Mouse (Mus musculus): ENCODE data around the gene Itsn1. TPM values are rescaled to one million over a fixed set of nuclear protein-coding genes. Genes with fewer than 3 reads are reported as not detected.
A peak's percentile ranks its signal among the peaks of the same experiment; 100 is the strongest.

Itsn1 gene
- total RNA-seq (2014; rRNA removed) (65.1 and 69.5 TPM in 2 replicates), polyA plus RNA-seq (2015; fragmentation: Nextera tagmentation; extraction: Ambion mirVana) (33.6 and 34.8 TPM in 2 replicates)

DNA sequence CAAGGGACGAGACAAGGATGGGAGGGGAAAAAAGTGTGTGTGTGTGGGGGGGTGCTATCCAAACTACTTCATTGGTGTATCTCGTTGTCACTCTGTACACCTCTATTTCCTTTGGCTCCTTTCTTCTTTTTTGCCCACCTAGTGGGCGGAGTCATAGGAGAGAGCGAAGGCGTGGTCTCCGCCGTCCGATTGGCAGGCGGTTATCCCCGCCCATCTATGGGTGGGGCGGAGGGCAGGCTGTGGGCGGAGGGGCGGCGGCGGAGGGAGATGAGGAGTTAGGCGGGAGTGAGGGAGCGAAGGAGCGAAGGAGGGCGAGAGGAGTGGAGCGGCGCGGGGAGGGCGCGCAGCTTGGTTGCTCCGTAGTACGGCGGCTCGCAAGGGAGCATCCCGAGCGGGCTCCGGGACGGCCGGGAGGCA is at the start of gene Itsn1:
Gene Itsn1 (plus strand): TSS at position 216 of the 417 bp plus-strand sequence.
- H3K9ac ChIP-seq (replicated peaks; ENCODE audit: low read length) = peak within 1 kb of the TSS; percentile 83
- DNase-seq (ENCODE audit: low spot score) = peak; percentile 99
- peak; percentile 30 for TF ChIP-seq CTCF (IDR thresholded peaks at IDR 0.05; ENCODE audit: low read depth)

DNA sequence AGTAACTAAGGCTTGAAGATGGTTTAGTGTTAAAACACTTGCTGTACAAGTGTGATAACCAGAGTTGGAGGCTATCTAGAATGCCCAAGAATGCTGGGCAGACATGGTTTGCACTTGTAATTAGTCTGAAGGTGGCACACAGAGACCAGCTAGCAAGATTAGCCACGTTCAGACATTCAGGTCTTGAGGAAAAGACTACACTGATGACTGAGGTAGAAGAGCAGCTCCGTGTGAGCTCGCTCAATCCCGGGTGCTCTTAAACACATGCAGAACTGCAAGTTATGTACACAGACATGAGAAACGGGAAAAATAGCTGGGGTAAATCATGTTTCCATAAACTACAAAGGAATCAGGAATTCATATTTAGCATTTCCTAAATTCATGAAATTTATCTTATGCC is 48.4 kb upstream of the Itsn1 start:
- no peak for DNase-seq (ENCODE audit: low spot score)
- H3K4me1 ChIP-seq (ENCODE audit: insufficient read depth, low read length) = no peaks in the 10 kb centered on the region
- H3K9me3 ChIP-seq (ENCODE audit: low read length) = no peaks in the 10 kb centered on the region
- H3K4me3 ChIP-seq (ENCODE audit: low read length) = no peak overlapping the region
- ATAC-seq = no peak
- WGBS = 83% methylated on average over 5 of the region's 5 CpGs
- H3K27me3 ChIP-seq (ENCODE audit: insufficient read depth, low read length) = no peaks in the 10 kb centered on the region
- no peak overlapping the region for H3K27ac ChIP-seq
- H3K9ac ChIP-seq (replicated peaks; ENCODE audit: low read length) = no peak overlapping the region
- no peak overlapping the region for H3K4me2 ChIP-seq (ENCODE audit: low read depth, low read length)
- TF ChIP-seq CTCF (IDR thresholded peaks at IDR 0.05; ENCODE audit: low read depth) = no peak
- peaks cover 54% of the 10 kb centered on the region for H3K36me3 ChIP-seq (ENCODE audit: insufficient read depth, low read length)

More for the DNA sequence above, at the start of gene Itsn1:
- Histone ChIP-seq H3K27me3 (ENCODE audit: insufficient read depth, low read length) (no peaks in the 10 kb centered on the region), H3K4me1 (ENCODE audit: insufficient read depth, low read length) (peaks cover 3% of the 10 kb centered on the region; the same call in 1 of the 2 replicates), H3K4me2 (ENCODE audit: low read depth, low read length) (peak within 1 kb of the TSS; percentile 72), H3K9me3 (ENCODE audit: low read length) (no peaks in the 10 kb centered on the region), H3K27ac (peak within 1 kb of the TSS; percentile 96), H3K36me3 (ENCODE audit: insufficient read depth, low read length) (no peaks in the 10 kb centered on the region), H3K4me3 (ENCODE audit: low read length) (peak within 1 kb of the TSS; percentile 71)
- peak; percentile 95 for ATAC-seq
- under 1% methylated on average over 32 of the region's 33 CpGs for WGBS

DNA sequence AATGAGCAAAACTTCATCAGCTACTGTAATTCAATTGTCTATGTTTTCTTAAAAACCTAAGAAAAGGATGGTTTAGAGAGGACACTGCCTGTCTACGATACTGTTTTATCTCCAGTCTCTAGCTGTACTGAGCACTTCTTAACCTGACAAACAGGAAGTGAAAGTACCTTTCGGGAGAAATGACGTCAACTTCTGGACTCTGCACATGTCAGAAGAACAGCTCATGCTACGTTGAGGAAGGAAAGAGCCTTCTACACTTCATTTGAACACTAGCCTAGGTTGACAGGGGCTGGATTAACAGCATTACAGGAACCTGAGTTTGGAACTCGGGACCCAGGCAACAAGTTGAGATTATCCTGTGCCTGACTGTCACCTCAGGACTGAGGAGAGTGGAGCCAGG is 43.6 kb upstream of the Itsn1 start:
- DNase-seq (ENCODE audit: low spot score) (no peak), ATAC-seq (no peak)
- no peak overlapping the region for H3K27ac ChIP-seq
- H3K9ac ChIP-seq (replicated peaks; ENCODE audit: low read length) = no peak overlapping the region
- H3K4me3 ChIP-seq (ENCODE audit: low read length) = no peak overlapping the region
- H3K4me1 ChIP-seq (ENCODE audit: insufficient read depth, low read length) = no peaks in the 10 kb centered on the region
- WGBS = 90% methylated on average over 5 of the region's 5 CpGs
- no peak for TF ChIP-seq CTCF (IDR thresholded peaks at IDR 0.05; ENCODE audit: low read depth)
- no peaks in the 10 kb centered on the region for H3K9me3 ChIP-seq (ENCODE audit: low read length)
- no peak overlapping the region for H3K4me2 ChIP-seq (ENCODE audit: low read depth, low read length)
- H3K36me3 ChIP-seq (ENCODE audit: insufficient read depth, low read length) = peaks cover 35% of the 10 kb centered on the region
- no peaks in the 10 kb centered on the region for H3K27me3 ChIP-seq (ENCODE audit: insufficient read depth, low read length)

DNA sequence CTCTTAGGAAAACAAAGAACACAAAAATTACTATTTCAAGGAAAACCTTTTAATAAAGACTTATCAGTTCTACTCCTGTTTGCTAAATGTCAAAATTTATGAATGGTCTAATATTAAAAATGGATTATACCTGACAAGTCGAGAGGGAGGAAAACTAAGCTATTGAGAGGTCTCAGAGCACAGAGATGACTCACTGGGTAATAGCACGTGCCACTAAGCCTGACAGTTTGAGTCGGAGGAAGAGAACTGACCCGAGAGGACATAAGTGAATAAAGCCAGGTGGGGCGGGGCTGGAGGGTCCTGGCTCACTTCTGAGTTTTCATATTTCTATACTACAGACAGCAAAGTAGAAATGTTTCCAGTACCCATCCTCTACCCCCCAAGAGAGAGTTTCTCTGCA is 42.7 kb upstream of the Itsn1 start:
- H3K9me3 ChIP-seq (ENCODE audit: low read length) = no peaks in the 10 kb centered on the region
- H3K36me3 ChIP-seq (ENCODE audit: insufficient read depth, low read length) = peaks cover 39% of the 10 kb centered on the region
- H3K4me1 ChIP-seq (ENCODE audit: insufficient read depth, low read length) = no peaks in the 10 kb centered on the region
- H3K27ac ChIP-seq = no peak overlapping the region
- H3K9ac ChIP-seq (replicated peaks; ENCODE audit: low read length) = no peak overlapping the region
- no peaks in the 10 kb centered on the region for H3K27me3 ChIP-seq (ENCODE audit: insufficient read depth, low read length)
- WGBS = 85% methylated on average over 5 of the region's 5 CpGs
- ATAC-seq (no peak), DNase-seq (ENCODE audit: low spot score) (no peak)
- no peak for TF ChIP-seq CTCF (IDR thresholded peaks at IDR 0.05; ENCODE audit: low read depth)
- H3K4me2 ChIP-seq (ENCODE audit: low read depth, low read length) = no peak overlapping the region
- no peak overlapping the region for H3K4me3 ChIP-seq (ENCODE audit: low read length)

DNA sequence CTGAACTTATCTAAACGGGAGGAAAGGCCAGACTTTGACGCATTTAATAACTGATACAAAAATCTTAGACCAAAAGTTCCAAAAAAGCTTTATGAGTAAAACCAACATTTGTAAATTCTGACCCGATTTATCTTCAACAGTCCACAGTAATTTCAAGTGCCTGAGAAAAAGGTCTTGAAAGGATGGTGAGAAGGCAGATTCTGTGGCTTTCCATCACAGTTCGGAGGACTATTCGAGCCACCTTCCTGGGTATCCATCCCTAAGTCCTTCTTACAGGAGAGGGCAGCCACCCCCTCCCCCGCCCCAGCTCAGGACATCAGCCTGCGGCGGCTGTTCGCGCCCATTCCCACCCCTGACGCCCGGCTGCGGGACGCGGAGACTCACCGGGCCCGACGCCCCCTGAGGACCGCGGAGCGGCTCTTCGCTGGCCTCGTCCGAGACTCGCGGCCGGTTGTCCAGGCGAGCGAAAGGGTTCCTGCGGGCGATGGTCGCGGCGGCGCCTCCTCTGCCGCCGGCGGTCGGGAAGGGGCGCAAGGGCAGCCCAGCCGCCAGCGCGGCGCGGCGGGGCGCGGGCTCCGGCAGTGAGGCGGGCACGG is 41.0 kb upstream of the Itsn1 start:
- DNase-seq (ENCODE audit: low spot score) = peak; percentile 40

DNA sequence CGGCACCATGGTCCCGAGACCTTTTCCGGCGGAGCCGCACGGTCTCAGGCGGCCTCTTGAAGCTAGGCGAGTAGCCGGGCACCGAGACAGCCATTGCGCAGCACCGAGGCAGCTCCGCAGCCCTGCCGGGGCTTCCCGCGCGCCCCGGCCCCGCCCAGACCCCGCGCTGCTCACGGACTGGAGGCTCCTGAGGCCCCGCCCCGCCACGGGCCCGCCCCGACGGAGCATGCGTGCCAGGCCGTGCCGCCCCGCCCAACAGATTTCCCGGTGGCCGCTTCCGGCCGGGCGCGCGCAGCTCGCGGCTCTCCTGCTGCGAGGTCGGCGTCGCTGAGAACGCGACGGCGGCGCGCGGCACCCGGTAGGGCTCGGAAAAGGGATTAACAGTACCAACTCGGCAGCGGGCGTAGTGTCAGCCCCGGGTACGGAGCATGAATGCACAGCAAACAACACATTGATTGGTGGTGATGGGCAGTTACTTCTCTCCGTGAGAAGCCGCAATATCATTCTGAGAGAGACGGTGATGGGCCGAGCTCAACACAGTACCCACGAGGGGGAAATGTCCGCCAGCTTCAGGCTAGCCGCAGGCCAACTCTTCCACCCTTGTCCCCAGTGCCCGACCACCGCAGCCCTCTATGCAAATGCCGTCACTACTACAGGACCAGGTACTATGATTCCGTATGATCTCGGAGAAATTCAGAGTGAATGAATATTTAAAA is 40.3 kb upstream of the Itsn1 start, which contains the start of gene Donson:
Gene Donson (minus strand): TSS at position 152 of the 716 bp plus-strand sequence.
- WGBS = under 1% methylated on average over 45 of the region's 71 CpGs

More for the DNA sequence above, 41.0 kb upstream of the Itsn1 start:
- Histone ChIP-seq H3K9me3 (ENCODE audit: low read length) (no peaks in the 10 kb centered on the region), H3K4me3 (ENCODE audit: low read length) (peak overlapping the region; percentile 93), H3K27me3 (ENCODE audit: insufficient read depth, low read length) (no peaks in the 10 kb centered on the region), H3K4me1 (ENCODE audit: insufficient read depth, low read length) (no peaks in the 10 kb centered on the region), H3K4me2 (ENCODE audit: low read depth, low read length) (peak overlapping the region; percentile 87), H3K9ac (replicated peaks; ENCODE audit: low read length) (peak overlapping the region; percentile 90), H3K36me3 (ENCODE audit: insufficient read depth, low read length) (peaks cover 36% of the 10 kb centered on the region), H3K27ac (peak overlapping the region; percentile 88)
- TF ChIP-seq CTCF (IDR thresholded peaks at IDR 0.05; ENCODE audit: low read depth) = no peak
- peak; percentile 55; the same call in 1 of the 2 replicates for ATAC-seq
- 2% methylated on average over 48 of the region's 51 CpGs for WGBS

More for the DNA sequence above, 40.3 kb upstream of the Itsn1 start, which contains the start of gene Donson:
- no peak for TF ChIP-seq CTCF (IDR thresholded peaks at IDR 0.05; ENCODE audit: low read depth)
- Histone ChIP-seq H3K27ac (peak within 1 kb of the TSS; percentile 88), H3K27me3 (ENCODE audit: insufficient read depth, low read length) (no peaks in the 10 kb centered on the region), H3K4me1 (ENCODE audit: insufficient read depth, low read length) (no peaks in the 10 kb centered on the region), H3K9me3 (ENCODE audit: low read length) (no peaks in the 10 kb centered on the region), H3K36me3 (ENCODE audit: insufficient read depth, low read length) (peaks cover 31% of the 10 kb centered on the region), H3K4me3 (ENCODE audit: low read length) (peak within 1 kb of the TSS; percentile 93), H3K9ac (replicated peaks; ENCODE audit: low read length) (peak within 1 kb of the TSS; percentile 90), H3K4me2 (ENCODE audit: low read depth, low read length) (peak within 1 kb of the TSS; percentile 87)
- peak; percentile 97 for DNase-seq (ENCODE audit: low spot score)
- peak; percentile 99 for ATAC-seq
